Mouse (Mus musculus): ENCODE results near the gene Flrt2.

DNA sequence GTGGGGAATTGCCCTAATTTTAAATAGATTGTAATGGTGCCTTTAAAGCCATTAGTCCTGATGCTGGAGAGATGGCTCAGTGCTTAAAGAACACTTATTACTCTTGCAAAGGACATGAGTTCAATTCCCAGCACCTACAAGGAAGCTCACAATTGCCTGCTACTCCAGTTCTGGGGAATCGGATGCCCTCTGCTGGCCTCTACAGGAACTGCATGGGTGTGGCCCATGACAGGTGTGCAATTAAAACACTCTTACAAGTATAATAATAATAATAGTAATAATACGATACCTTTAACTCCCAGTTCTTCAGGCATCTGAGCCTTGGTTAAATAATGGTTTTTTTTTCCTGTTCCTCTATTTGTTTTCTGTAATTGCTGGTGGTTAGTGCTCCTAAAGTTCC, 31.2 kb downstream of the Flrt2 start:
- peak; percentile 62; the same call in 1 of the 2 replicates for TF ChIP-seq CTCF (IDR thresholded peaks at IDR 0.05; ENCODE audit: control insufficient read depth, insufficient read depth, insufficient replicate concordance, low read depth, low read length)
- no peak for TF ChIP-seq POLR2A (IDR thresholded peaks at IDR 0.05; ENCODE audit: control insufficient read depth, low read depth, low read length)

All from testis, adult 2 months (tissue).